Mouse (Mus musculus): Measurements from ENCODE around the gene Cmbl.
A peak's percentile ranks its signal among the peaks of the same experiment; 100 is the strongest.

Cmbl gene

GRCm38 (mm10) chr15:31583304-31584085 lies 18.3 kb downstream of the Cmbl start:
- DNase-seq (ENCODE audit: low spot score in 2 of 2), result no peak

GRCm38 (mm10) chr15:31585238-31585637 lies 20.0 kb downstream of the Cmbl start:
- DNase-seq (ENCODE audit: low spot score in 2 of 2), result no peak

GRCm38 (mm10) chr15:31586088-31586487 lies 20.9 kb downstream of the Cmbl start:
- DNase-seq (ENCODE audit: low spot score in 2 of 2), result no peak

- DNase-seq (ENCODE audit: low spot score in 2 of 2), result peak; percentile 65 to 88
These were observed 21.3 kb downstream of the Cmbl start for GRCm38 (mm10) chr15:31586519-31586918.

DNA sequence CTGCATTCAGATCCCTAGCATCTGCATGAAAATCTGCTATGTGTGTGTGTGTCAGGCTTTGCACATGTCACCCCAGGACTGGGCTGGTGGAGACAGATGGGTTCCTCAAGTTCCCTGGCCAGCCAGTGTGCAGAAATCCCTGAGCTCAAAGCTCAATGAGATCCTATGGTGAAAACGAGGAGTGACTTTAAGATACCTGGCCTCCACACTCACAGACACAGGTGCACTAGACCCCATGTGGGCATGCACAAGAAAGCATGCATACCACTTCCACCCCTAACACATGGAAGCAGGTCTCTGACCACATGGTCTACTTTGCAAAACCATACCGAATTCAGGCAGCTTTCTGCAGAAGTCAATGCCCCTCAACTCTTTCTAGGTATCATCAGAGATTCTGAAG lies 22.6 kb downstream of the Cmbl start:
- DNase-seq (ENCODE audit: low spot score in 2 of 2), result no peak

GRCm38 (mm10) chr15:31588989-31589640 lies 23.9 kb downstream of the Cmbl start:
- DNase-seq (ENCODE audit: low spot score in 2 of 2), result no peak

GRCm38 (mm10) chr15:31590176-31590575 lies 25.0 kb downstream of the Cmbl start:
- DNase-seq (ENCODE audit: low spot score in 2 of 2), result no peak

DNA sequence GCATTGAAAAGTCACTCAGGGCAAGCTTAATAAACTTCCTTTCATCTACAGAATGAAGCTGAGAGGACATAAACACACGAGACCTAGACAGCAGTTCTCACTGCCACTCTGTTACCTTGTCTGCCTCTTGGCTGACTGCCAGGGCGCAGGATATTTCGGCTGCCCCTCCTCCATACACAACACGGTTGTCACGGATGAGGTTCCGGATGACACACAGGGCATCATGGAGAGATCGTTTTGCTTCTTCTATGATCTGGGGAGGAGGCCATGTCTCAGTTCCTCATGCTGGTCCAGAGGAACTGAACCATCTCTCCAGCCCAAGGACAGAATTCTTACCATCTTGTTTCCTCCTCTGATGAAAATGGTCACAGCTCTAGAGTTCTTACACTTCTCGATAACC lies 27.3 kb downstream of the Cmbl start:
- no peak for DNase-seq (ENCODE audit: low spot score in 2 of 2)

- no peak for DNase-seq (ENCODE audit: low spot score in 2 of 2)
These were observed 29.1 kb downstream of the Cmbl start for GRCm38 (mm10) chr15:31594260-31594659.

DNA sequence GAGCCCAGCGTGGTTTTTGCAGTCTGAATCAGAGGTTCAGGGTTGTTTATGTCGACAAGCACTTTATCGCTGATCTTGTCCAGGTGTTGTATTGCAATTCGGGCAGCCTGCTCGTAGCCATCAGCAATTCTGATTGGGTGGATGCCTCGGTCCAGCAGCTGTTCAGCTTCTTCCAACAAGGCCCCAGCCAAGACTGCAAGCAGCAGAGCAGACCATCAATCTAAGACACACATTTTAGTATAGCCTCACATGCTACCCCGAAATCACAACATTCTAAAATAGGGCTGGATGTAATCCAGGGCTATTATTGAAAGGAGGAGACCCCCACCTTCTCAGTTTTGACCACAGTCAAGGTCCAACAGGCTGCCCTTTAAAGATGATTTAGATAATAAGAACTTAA lies 30.5 kb downstream of the Cmbl start:
- DNase-seq (ENCODE audit: low spot score in 2 of 2), result no peak

DNA sequence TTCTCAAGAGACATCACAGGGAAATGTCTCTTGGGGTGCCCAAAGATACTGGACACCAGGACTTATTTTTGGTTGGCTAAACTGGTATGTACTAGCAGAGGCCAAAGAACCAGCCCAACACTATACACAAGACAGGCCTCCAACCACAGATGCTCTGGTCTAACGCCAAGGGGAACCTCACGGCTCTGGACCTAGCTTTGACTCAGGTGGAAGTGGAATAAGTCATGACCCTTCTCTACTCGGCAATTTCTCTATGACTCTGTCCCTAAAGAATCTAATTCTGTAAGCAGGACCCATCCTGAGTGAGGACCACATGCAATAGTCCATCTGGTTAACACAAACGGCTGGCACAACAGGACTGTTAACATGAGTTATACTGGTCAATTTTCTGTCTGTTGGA lies 34.6 kb downstream of the Cmbl start:
- no peak for DNase-seq (ENCODE audit: low spot score in 2 of 2)

GRCm38 (mm10) chr15:31601279-31601645 lies 36.1 kb downstream of the Cmbl start:
- DNase-seq (ENCODE audit: low spot score in 2 of 2), result no peak

DNA sequence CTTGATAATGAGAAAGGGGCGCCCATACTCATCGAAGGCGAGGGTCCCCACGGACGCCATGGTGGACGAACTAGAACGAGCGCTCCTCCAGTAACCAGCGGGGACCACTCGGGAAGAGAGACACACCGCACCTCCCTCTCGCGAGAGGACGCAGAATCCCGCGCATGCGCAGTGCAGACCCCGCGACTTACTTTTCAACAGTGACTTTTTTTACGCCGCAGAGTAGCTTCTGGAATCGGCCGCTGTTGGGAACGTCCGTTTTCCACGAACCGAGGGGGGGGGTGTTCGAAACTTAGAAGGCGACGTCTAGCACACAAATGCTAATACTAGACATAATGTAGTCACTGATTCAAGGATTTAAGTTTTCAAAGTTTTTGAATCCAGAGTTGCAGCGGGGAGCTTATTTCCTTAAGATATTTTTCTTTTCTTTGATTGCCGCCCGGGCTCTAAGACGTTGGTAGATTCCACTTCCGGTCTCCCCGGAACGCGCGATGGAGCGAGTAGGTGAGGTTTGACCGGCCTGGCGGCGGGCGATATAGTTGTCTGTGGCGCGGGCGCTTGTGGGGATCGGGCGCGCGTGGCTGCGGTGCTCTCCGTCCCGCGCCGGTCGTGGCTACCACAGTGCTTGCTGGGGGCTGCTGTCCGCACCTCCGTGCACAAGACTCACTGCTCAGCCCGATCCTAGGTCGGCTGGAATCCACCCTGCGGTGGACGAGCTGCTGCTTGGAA lies 36.6 kb downstream of the Cmbl start, which contains the start of the genes Cct5 and Fam173b:
TSS of gene Cct5 (minus strand) at position 159 of the 729 bp plus-strand sequence.
TSS of gene Fam173b (plus strand) at position 207 of the 729 bp plus-strand sequence.
- DNase-seq (ENCODE audit: low spot score in 2 of 2), result peak; percentile 97 to 99

GRCm38 (mm10) chr15:31602426-31602825 lies 37.2 kb downstream of the Cmbl start:
- DNase-seq (ENCODE audit: low spot score in 2 of 2), result peak; percentile 56 to 69

GRCm38 (mm10) chr15:31603113-31603512 lies 37.9 kb downstream of the Cmbl start:
- DNase-seq (ENCODE audit: low spot score in 2 of 2), result no peak

DNA sequence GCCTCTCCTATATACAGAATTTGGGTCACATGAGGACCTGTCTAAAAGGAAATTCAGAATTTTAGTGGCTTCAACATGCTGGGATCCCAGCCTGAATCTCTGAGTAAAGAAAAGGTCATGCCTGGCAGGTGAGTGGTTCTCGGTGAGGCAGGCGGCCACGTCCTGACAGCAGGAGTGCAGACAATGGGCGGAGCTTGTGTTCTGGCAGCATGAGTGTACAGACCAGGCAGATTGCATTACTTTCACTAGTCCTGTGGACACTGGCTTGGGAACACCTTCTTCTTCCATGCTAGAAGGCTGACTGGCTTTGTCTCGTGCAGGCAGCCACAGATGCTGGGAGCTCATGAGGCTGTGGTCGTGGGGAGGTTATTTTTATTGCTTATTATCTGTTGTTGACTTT lies 41.6 kb downstream of the Cmbl start:
- DNase-seq (ENCODE audit: low spot score in 2 of 2), result no peak

DNA sequence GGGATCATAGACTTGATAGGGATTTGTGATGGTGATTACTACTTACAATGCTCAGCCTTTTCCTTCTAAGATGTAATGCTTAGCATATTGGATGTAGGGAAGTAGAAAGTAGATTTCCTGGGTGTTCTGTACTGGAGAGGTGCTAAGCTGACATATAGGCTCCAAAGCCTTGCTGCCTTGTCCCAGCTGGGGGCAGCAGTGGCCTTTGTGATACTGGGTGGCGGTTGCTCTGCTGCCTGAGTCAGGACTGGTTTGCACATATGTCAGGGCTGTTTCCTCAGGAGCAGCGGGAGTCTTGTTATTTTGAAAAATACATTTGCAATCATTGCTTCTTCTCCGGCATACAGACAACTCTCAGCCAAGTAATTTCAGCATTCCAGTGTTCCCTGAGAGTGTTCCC lies 45.8 kb downstream of the Cmbl start:
- DNase-seq (ENCODE audit: low spot score in 2 of 2), result no peak

- DNase-seq (ENCODE audit: low spot score in 2 of 2), result no peak
These were observed 46.8 kb downstream of the Cmbl start for GRCm38 (mm10) chr15:31611976-31612375.

GRCm38 (mm10) chr15:31613826-31614453 lies 48.8 kb downstream of the Cmbl start:
- DNase-seq (ENCODE audit: low spot score in 2 of 2), result no peak

DNA sequence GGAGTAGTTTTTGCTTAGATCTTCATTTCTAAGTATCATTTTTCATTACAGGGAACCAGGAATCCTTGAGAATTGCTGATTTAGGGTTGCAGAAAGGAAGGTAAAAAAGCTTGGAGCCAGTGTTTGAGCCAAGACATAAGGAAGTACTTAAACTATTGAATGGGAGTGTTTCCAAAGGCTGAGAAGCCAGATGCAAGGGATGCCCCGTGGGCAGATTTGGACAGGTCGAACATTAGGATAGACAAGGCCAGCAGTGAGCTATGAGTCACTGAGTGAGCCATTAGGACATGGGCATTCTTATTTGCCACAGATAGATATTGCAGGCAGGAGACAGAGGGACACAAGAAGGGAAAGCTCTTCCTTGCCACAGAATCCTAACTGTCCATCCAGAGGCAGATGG lies 49.5 kb downstream of the Cmbl start:
- no peak for DNase-seq (ENCODE audit: low spot score in 2 of 2)

GRCm38 (mm10) chr15:31617261-31617660 lies 52.1 kb downstream of the Cmbl start:
- no peak for DNase-seq (ENCODE audit: low spot score in 2 of 2)

DNA sequence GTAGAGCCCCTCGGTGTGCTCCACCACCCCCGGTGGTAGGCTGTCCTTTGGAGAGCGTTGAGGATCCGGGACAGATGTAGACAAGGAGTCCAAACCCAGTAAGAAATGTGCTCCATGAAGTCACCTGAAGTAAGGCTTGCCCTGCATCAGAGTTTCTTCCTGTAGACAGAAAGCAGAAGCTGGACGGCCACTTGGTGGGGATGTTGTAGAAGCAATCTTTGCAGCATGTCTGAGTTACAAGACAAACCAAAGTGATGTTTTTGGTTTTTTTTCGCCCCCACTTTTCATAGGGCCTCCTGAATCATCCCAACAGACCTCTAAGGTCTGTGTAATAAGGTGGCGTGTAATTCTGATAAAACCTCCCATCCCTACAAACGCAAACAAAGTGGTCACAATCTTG lies 54.3 kb downstream of the Cmbl start:
- DNase-seq (ENCODE audit: low spot score in 2 of 2), result no peak

Data from thymus, postnatal 10 days (tissue).